Mouse (Mus musculus) brown adipose tissue, adult 24 weeks (tissue): ENCODE measurements around the gene Tdpoz3. TPM values are rescaled to one million over a fixed set of nuclear protein-coding genes. Genes with fewer than 3 reads are reported as not detected.
"Not testable (repeated sequence)": the region's sequence is repeated elsewhere in the genome, so short reads cannot be mapped to it uniquely, and the experiment has no call there.

Experiments
- H3K27ac ChIP-seq: fragments of 200-500 bp; replicated peaks from 2 replicates; pipeline ENCODE4 v1.5.1; 2012; ENCODE audit warnings: low read depth, mild to moderate bottlenecking, low read length
- H3K4me1 ChIP-seq: fragments of 200-500 bp; 2 replicates; pipeline ENCODE4 v1.6.1; 2012; ENCODE audit warnings: low read length, mixed read lengths; ENCODE audit not compliant: control insufficient read depth, insufficient read depth, insufficient read length
- H3K4me3 ChIP-seq: fragments of 200-500 bp; 2 replicates; pipeline ENCODE4 v1.5.1; 2012; ENCODE audit warnings: low read depth, mild to moderate bottlenecking, low read length, moderate library complexity; ENCODE audit not compliant: insufficient read depth
- polyA plus RNA-seq: library from polyadenylated mRNA; stranded (reverse); fragments of >200 nt; gene quantifications from 2 replicates; pipeline ENCODE4 v1.2.4, GENCODE M21; 2012; ENCODE audit not compliant: missing spikeins, insufficient read depth, insufficient read length

Gene Tdpoz3
- polyA plus RNA-seq = not detected in 2 replicates

GRCm38 (mm10) chr3:93825720-93826119 lies at the start of gene Tdpoz3:
Tdpoz3 (plus strand) TSS chr3:93826020.
- not testable (repeated sequence) for H3K4me1 ChIP-seq, H3K27ac ChIP-seq

GRCm38 (mm10) chr3:93796098-93796497 lies 29.7 kb upstream of the Tdpoz3 start, which contains the start of gene Tdpoz4:
Tdpoz4 (plus strand) TSS chr3:93796398.
- H3K4me1 ChIP-seq, H3K27ac ChIP-seq, H3K4me3 ChIP-seq: not testable (repeated sequence)

More at GRCm38 (mm10) chr3:93825720-93826119, at the start of gene Tdpoz3:
- H3K4me3 ChIP-seq = not testable (repeated sequence)

- H3K4me3 ChIP-seq, H3K4me1 ChIP-seq, H3K27ac ChIP-seq: not testable (repeated sequence)
Observed at GRCm38 (mm10) chr3:93813341-93813740, 12.5 kb upstream of the Tdpoz3 start.

GRCm38 (mm10) chr3:93858957-93859356 lies 33.1 kb downstream of the Tdpoz3 start:
- not testable (repeated sequence) for H3K4me3 ChIP-seq, H3K4me1 ChIP-seq, H3K27ac ChIP-seq

- H3K27ac ChIP-seq, H3K4me3 ChIP-seq, H3K4me1 ChIP-seq: not testable (repeated sequence)
Observed at GRCm38 (mm10) chr3:93870635-93871034, 44.8 kb downstream of the Tdpoz3 start.

Other genes with a start within 250 kb of the Tdpoz3 start
- not detected in 2 replicates for gene Tdpoz2, start 173.3 kb upstream of the Tdpoz3 start, polyA plus RNA-seq
- gene Tdpoz1, start 149.7 kb upstream of the Tdpoz3 start, polyA plus RNA-seq = not detected in 2 replicates
- gene Gm37596, start 132.9 kb upstream of the Tdpoz3 start, polyA plus RNA-seq = not detected in 2 replicates
- gene Gm5773, start 53.0 kb upstream of the Tdpoz3 start, polyA plus RNA-seq = not detected in 2 replicates
- gene Tdpoz4, start 29.6 kb upstream of the Tdpoz3 start, polyA plus RNA-seq = not detected in 2 replicates
- not detected in 2 replicates for gene Gm9117, start 117.5 kb downstream of the Tdpoz3 start, polyA plus RNA-seq
- not detected in 2 replicates for gene Tdpoz5, start 135.3 kb downstream of the Tdpoz3 start, polyA plus RNA-seq
- gene Gm9125, start 228.9 kb downstream of the Tdpoz3 start, polyA plus RNA-seq = not detected in 2 replicates
- not detected in 2 replicates for gene Gm10697, start 246.6 kb downstream of the Tdpoz3 start, polyA plus RNA-seq